Mouse (Mus musculus): Measurements from ENCODE around the gene Bdkrb2. TPM values are rescaled to one million over a fixed set of nuclear protein-coding genes. Genes with fewer than 3 reads are reported as not detected.

Bdkrb2 gene
- total and polyA plus RNA-seq, 2 experiments: 0.09 TPM; not detected in 1

GRCm38 (mm10) chr12:105584851-105585250, 21.8 kb downstream of the Bdkrb2 start:
- no peak overlapping the region for H3K27ac ChIP-seq (replicated peaks; ENCODE audit: insufficient read depth, low read depth, low read length)
- WGBS: 9% methylated on average over 12 of the region's 12 CpGs
- no peaks in the 10 kb centered on the region for H3K27me3 ChIP-seq (ENCODE audit: control insufficient read depth, insufficient read depth, low read length)
- no peaks in the 10 kb centered on the region for H3K79me2 ChIP-seq (ENCODE audit: control insufficient read depth, insufficient read depth, low read length)
- TF ChIP-seq POLR2A (IDR thresholded peaks at IDR 0.05; ENCODE audit: extremely low read depth, insufficient read depth, low read length) (no peak), CTCF (IDR thresholded peaks at IDR 0.05; ENCODE audit: low read depth, low read length) (peak; percentile 95)
- no peak overlapping the region for H3K9ac ChIP-seq (ENCODE audit: low read depth, low read length)
- DNase-seq (ENCODE audit: extremely low read depth, low read depth, low spot score): peak; percentile 16
- no peak overlapping the region for H3K4me3 ChIP-seq (ENCODE audit: insufficient read depth, low read depth, low read length)
- H3K36me3 ChIP-seq (ENCODE audit: control insufficient read depth, insufficient read depth, low read length): no peaks in the 10 kb centered on the region
- no peaks in the 10 kb centered on the region for H3K4me1 ChIP-seq (ENCODE audit: control insufficient read depth, insufficient read depth, low read length)

GRCm38 (mm10) chr12:105587526-105587925, 24.5 kb downstream of the Bdkrb2 start:
- Histone ChIP-seq H3K36me3 (ENCODE audit: control insufficient read depth, insufficient read depth, low read length) (no peaks in the 10 kb centered on the region), H3K4me3 (ENCODE audit: insufficient read depth, low read depth, low read length) (no peak overlapping the region), H3K27me3 (ENCODE audit: control insufficient read depth, insufficient read depth, low read length) (no peaks in the 10 kb centered on the region), H3K9ac (ENCODE audit: low read depth, low read length) (no peak overlapping the region), H3K4me1 (ENCODE audit: control insufficient read depth, insufficient read depth, low read length) (no peaks in the 10 kb centered on the region), H3K79me2 (ENCODE audit: control insufficient read depth, insufficient read depth, low read length) (no peaks in the 10 kb centered on the region), H3K27ac (replicated peaks; ENCODE audit: insufficient read depth, low read depth, low read length) (no peak overlapping the region)
- WGBS: 82% methylated on average over 8 of the region's 8 CpGs
- no peak for TF ChIP-seq CTCF (IDR thresholded peaks at IDR 0.05; ENCODE audit: low read depth, low read length)
- TF ChIP-seq POLR2A (IDR thresholded peaks at IDR 0.05; ENCODE audit: extremely low read depth, insufficient read depth, low read length): no peak
- DNase-seq (ENCODE audit: extremely low read depth, low read depth, low spot score): no peak

DNA sequence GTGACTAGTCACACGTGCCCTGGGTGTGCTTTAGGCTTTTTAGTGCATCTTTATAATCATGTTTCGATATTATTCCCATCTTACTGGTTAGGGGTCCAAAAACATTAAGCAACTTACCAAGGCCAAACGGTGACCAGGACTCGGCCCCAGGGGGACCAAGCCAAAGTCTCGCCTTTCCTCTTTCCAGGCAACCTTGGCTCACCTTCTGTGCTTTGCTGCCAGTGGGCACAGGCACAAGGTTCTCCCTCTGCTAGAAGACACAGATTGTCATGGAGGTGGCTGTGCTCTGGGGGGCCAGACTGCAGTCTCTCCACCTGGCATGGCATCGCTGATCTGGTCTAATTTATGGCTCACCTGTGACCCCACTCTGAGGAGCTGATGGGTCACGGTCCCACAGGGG, 27.8 kb downstream of the Bdkrb2 start:
- Histone ChIP-seq H3K27ac (replicated peaks; ENCODE audit: insufficient read depth, low read depth, low read length) (no peak overlapping the region), H3K36me3 (ENCODE audit: control insufficient read depth, insufficient read depth, low read length) (no peaks in the 10 kb centered on the region), H3K79me2 (ENCODE audit: control insufficient read depth, insufficient read depth, low read length) (no peaks in the 10 kb centered on the region), H3K27me3 (ENCODE audit: control insufficient read depth, insufficient read depth, low read length) (no peaks in the 10 kb centered on the region), H3K4me3 (ENCODE audit: insufficient read depth, low read depth, low read length) (no peak overlapping the region), H3K9ac (ENCODE audit: low read depth, low read length) (no peak overlapping the region), H3K4me1 (ENCODE audit: control insufficient read depth, insufficient read depth, low read length) (no peaks in the 10 kb centered on the region)
- DNase-seq (ENCODE audit: extremely low read depth, low read depth, low spot score): no peak
- TF ChIP-seq POLR2A (IDR thresholded peaks at IDR 0.05; ENCODE audit: extremely low read depth, insufficient read depth, low read length) (no peak), CTCF (IDR thresholded peaks at IDR 0.05; ENCODE audit: low read depth, low read length) (no peak)
- 84% methylated on average over 7 of the region's 7 CpGs for WGBS

DNA sequence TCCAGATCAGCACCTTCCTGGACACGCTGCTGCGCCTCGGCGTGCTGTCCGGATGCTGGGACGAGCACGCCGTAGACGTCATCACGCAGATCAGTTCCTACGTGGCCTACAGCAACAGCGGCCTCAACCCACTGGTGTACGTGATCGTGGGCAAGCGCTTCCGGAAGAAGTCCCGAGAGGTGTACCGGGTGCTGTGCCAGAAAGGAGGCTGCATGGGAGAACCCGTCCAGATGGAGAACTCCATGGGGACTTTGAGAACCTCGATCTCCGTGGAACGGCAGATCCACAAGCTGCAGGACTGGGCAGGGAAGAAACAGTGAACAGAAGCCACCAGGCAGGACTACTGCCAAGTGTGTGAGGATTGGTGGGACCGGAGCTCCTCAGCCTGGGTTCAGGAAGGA, 29.3 kb downstream of the Bdkrb2 start:
- no peaks in the 10 kb centered on the region for H3K79me2 ChIP-seq (ENCODE audit: control insufficient read depth, insufficient read depth, low read length)
- no peaks in the 10 kb centered on the region for H3K4me1 ChIP-seq (ENCODE audit: control insufficient read depth, insufficient read depth, low read length)
- H3K4me3 ChIP-seq (ENCODE audit: insufficient read depth, low read depth, low read length): no peak overlapping the region
- no peak for DNase-seq (ENCODE audit: extremely low read depth, low read depth, low spot score)
- no peak overlapping the region for H3K27ac ChIP-seq (replicated peaks; ENCODE audit: insufficient read depth, low read depth, low read length)
- TF ChIP-seq CTCF (IDR thresholded peaks at IDR 0.05; ENCODE audit: low read depth, low read length) (no peak), POLR2A (IDR thresholded peaks at IDR 0.05; ENCODE audit: extremely low read depth, insufficient read depth, low read length) (no peak)
- H3K27me3 ChIP-seq (ENCODE audit: control insufficient read depth, insufficient read depth, low read length): no peaks in the 10 kb centered on the region
- no peak overlapping the region for H3K9ac ChIP-seq (ENCODE audit: low read depth, low read length)
- WGBS: 94% methylated on average over 23 of the region's 23 CpGs
- no peaks in the 10 kb centered on the region for H3K36me3 ChIP-seq (ENCODE audit: control insufficient read depth, insufficient read depth, low read length)

- Histone ChIP-seq H3K27ac (replicated peaks; ENCODE audit: insufficient read depth, low read depth, low read length) (no peak overlapping the region), H3K36me3 (ENCODE audit: control insufficient read depth, insufficient read depth, low read length) (no peaks in the 10 kb centered on the region), H3K27me3 (ENCODE audit: control insufficient read depth, insufficient read depth, low read length) (no peaks in the 10 kb centered on the region), H3K4me3 (ENCODE audit: insufficient read depth, low read depth, low read length) (no peak overlapping the region), H3K79me2 (ENCODE audit: control insufficient read depth, insufficient read depth, low read length) (no peaks in the 10 kb centered on the region), H3K9ac (ENCODE audit: low read depth, low read length) (no peak overlapping the region), H3K4me1 (ENCODE audit: control insufficient read depth, insufficient read depth, low read length) (no peaks in the 10 kb centered on the region)
- no peak for DNase-seq (ENCODE audit: extremely low read depth, low read depth, low spot score)
- TF ChIP-seq CTCF (IDR thresholded peaks at IDR 0.05; ENCODE audit: low read depth, low read length): no peak
- no peak for TF ChIP-seq POLR2A (IDR thresholded peaks at IDR 0.05; ENCODE audit: extremely low read depth, insufficient read depth, low read length)
- 40% methylated on average over 4 of the region's 4 CpGs for WGBS
Measured at GRCm38 (mm10) chr12:105593471-105593870, 30.4 kb downstream of the Bdkrb2 start.

- no peak for DNase-seq (ENCODE audit: extremely low read depth, low read depth, low spot score)
- Histone ChIP-seq H3K36me3 (ENCODE audit: control insufficient read depth, insufficient read depth, low read length) (no peaks in the 10 kb centered on the region), H3K79me2 (ENCODE audit: control insufficient read depth, insufficient read depth, low read length) (no peaks in the 10 kb centered on the region), H3K4me1 (ENCODE audit: control insufficient read depth, insufficient read depth, low read length) (no peaks in the 10 kb centered on the region), H3K4me3 (ENCODE audit: insufficient read depth, low read depth, low read length) (no peak overlapping the region), H3K9ac (ENCODE audit: low read depth, low read length) (no peak overlapping the region), H3K27ac (replicated peaks; ENCODE audit: insufficient read depth, low read depth, low read length) (no peak overlapping the region), H3K27me3 (ENCODE audit: control insufficient read depth, insufficient read depth, low read length) (no peaks in the 10 kb centered on the region)
- TF ChIP-seq POLR2A (IDR thresholded peaks at IDR 0.05; ENCODE audit: extremely low read depth, insufficient read depth, low read length): no peak
- no peak for TF ChIP-seq CTCF (IDR thresholded peaks at IDR 0.05; ENCODE audit: low read depth, low read length)
- 86% methylated on average over 8 of the region's 8 CpGs for WGBS
Measured at GRCm38 (mm10) chr12:105597135-105597534, 34.1 kb downstream of the Bdkrb2 start.

All from liver, adult 2 months (tissue).